Mouse (Mus musculus) MEL (cell line): ENCODE results near the gene Ccdc107.

ENCODE experiments used
- CTCF ChIP-seq, 3 experiments: IDR thresholded peaks in 2 of 3; conservative IDR thresholded peaks in 1 of 3; 2 replicates each; pipeline ENCODE4 v1.5.1; 2011 to 2012; ENCODE audit warnings: low read length in 3 of 3, low read depth in 2 of 3, mild to moderate bottlenecking in 2 of 3, improper control_type of control experiment in 1 of 3, inconsistent platforms in 1 of 3, mixed read lengths in 1 of 3, moderate library complexity in 1 of 3; ENCODE audit not compliant: control insufficient read depth in 1 of 3, insufficient read depth in 1 of 3, poor library complexity in 1 of 3, severe bottlenecking in 1 of 3
- GATA1 ChIP-seq: IDR thresholded peaks from 2 replicates; pipeline ENCODE4 v1.6.1; 2011; ENCODE audit warnings: low read depth, low read length, improper control_type of control experiment
- MXI1 ChIP-seq: IDR thresholded peaks from 2 replicates; pipeline ENCODE4 v1.6.1; 2011; ENCODE audit warnings: mild to moderate bottlenecking, low read depth, low read length, improper control_type of control experiment
- MYB ChIP-seq: IDR thresholded peaks from 2 replicates; pipeline ENCODE4 v1.6.1; 2011; ENCODE audit warnings: mild to moderate bottlenecking, low read depth, low read length, improper control_type of control experiment
- POLR2A ChIP-seq, 2 experiments: IDR thresholded peaks; 2 replicates each; pipeline ENCODE4 v1.6.1; 2011 to 2012; ENCODE audit warnings: low read length in 2 of 2, mild to moderate bottlenecking in 2 of 2, control low read depth in 1 of 2, improper control_type of control experiment in 1 of 2, low read depth in 1 of 2, moderate library complexity in 1 of 2; ENCODE audit not compliant: control insufficient read depth in 1 of 2, insufficient read depth in 1 of 2, poor library complexity in 1 of 2

- no peak for TF ChIP-seq MXI1
- TF ChIP-seq POLR2A (IDR thresholded peaks at IDR 0.05; ENCODE audit: control insufficient read depth in 1 of 2, insufficient read depth in 1 of 2, low read depth in 1 of 2, low read length in 2 of 2, poor library complexity in 1 of 2) = no peak
- TF ChIP-seq MYB = no peak
- TF ChIP-seq GATA1 = no peak
- TF ChIP-seq CTCF (IDR thresholded peaks at IDR 0.05 in 2 of 3, conservative IDR thresholded peaks at IDR 0.05 in 1 of 3; ENCODE audit: control insufficient read depth in 1 of 3, insufficient read depth in 1 of 3, low read depth in 2 of 3, low read length in 3 of 3, poor library complexity in 1 of 3, severe bottlenecking in 1 of 3) = no peak
Observed at GRCm38 (mm10) chr4:43490801-43491200, 1.9 kb upstream of the Ccdc107 start.
